Mouse (Mus musculus): Measurements from ENCODE around the gene Gm20518.

Gm20518 gene

GRCm38 (mm10) chr16:17896091-17896490 lies 4.6 kb upstream of the Gm20518 start:
- CTCF ChIA-PET = no interaction called here

- CTCF ChIA-PET = no interaction called here
Measured at GRCm38 (mm10) chr16:17893923-17894322, 2.5 kb upstream of the Gm20518 start, which contains the start of gene Tssk1. Gene Tssk1 (plus strand): TSS chr16:17894223.

DNA sequence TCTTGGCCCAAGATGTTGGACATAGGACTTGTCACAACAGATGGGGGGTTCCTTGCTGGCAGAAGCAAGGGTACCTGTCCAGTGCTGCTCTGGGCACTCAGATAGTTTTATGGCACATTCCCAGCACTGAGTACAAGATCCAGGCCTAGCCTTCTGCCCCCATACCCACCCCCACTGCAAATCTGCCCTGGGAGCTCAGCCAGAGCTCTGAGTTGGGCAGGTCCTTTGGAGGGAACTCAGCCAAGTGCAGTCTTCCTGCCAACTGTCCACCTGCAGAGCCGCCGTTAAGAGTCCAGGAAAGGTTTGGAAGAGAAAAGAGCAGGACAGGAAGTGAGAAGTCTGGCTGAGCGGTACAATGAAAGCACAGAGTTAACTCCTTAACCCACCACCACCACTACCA lies 1.1 kb upstream of the Gm20518 start:
- CTCF ChIA-PET = no interaction called here

- CTCF ChIA-PET = no interaction called here
Measured at GRCm38 (mm10) chr16:17890917-17891566, 429 bp downstream of the Gm20518 start.

DNA sequence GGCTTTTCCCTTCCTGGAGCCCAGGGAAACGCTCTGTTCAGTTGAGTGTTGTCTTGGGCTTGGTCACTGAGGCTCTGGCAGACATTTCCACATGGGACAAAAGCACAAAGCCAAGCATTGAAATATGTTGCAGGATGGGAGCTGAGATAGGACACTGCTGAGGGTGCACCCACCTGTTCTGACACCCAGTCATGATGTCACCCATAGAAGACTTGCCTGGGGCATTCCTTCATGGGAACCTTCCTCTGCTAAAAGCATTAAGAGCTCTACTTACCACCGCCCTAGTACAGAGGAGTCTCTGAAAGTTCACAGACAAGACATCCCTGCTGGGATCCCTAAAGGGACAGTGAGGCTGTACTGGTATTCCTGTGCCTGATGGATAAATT lies 1.1 kb downstream of the Gm20518 start:
- CTCF ChIA-PET = no interaction called here

GRCm38 (mm10) chr16:17889689-17890341 lies 1.7 kb downstream of the Gm20518 start:
- CTCF ChIA-PET = interaction anchor here (0.5 kb wide), 1 partner anchor 75 kb away, joined by 3 read pairs; no protein-coding TSS in a partner anchor

DNA sequence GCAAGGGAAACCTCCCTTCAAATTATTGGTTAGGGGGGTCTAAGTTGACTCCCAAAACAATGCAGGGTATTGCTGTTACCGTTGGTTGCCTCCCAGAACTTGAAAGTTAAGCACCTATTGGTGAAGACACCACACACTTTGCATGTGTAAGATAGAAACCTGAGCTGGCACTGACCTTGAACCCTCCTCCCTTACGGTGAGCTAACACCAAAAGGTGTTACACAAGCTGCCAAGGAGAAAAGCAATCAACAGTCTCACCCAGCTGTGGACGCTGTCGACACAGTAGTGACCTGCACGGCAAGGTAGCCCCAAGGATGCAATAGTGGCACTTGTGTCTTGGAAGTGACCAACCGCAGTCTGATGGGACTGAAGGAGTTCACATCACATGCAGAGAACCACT lies 7.4 kb downstream of the Gm20518 start:
- CTCF ChIA-PET = no interaction called here

- CTCF ChIA-PET = no interaction called here
Measured at GRCm38 (mm10) chr16:17882196-17882595, 9.3 kb downstream of the Gm20518 start.

DNA sequence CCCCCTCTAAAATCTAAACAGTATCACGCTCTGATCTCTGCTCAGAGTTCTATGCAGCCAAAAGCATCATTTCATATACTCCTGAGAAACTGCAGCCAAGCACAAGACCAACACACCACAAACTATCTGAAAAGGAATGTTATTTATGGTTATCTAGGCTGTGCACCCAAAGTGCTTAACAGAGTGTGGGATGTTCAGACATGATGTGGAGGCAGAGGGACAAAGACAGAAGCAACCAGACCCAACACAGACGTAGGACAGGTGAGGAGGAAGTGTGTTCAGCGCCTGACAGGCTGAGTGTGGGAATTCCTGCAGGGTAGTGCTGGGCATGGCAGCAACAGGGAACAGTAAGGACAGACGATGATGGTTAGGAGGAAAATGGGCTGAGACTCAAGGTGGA lies 11.9 kb downstream of the Gm20518 start:
- CTCF ChIA-PET = no interaction called here

DNA sequence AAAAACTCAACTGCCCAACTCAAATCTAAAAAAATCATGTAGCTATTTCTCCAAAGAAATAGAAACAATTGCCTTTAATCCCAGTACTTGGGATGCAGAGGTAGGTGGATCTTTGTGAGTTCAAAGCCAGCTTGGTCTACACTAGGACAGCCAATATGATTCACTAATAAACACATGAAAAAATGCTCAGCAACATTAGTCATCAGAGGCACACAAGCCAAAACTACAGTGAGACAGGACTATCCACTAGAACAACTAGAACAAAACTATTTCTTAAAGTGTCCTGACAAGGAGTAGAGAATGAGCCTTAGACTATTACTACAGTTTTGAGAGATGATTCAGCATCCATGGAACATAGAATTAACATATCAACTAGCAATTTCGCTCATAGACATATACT lies 15.4 kb downstream of the Gm20518 start:
- CTCF ChIA-PET = no interaction called here

DNA sequence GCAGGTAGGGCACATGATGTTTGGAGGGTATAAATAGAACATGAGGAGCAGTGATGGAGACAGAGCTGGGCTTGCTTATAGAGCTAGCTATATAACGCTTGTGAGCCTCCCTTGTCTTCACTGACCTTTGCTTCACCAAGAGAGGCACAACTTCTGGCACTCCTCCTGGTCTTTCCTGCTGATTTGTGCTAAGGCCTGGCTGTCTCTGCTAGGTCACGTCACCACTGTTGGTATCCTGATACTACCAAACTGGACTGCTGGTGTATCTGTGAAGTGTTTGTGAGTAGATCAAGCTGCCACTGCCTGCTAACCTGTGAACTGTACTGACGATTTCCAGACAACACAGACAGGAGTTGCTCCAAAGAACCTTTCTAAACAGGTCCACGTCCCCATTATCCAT lies 16.3 kb downstream of the Gm20518 start:
- CTCF ChIA-PET = no interaction called here

- CTCF ChIA-PET = no interaction called here
Measured at GRCm38 (mm10) chr16:17872995-17873394, 18.5 kb downstream of the Gm20518 start.

- CTCF ChIA-PET = no interaction called here
Measured at GRCm38 (mm10) chr16:17871248-17871647, 20.2 kb downstream of the Gm20518 start.

GRCm38 (mm10) chr16:17865770-17866169 lies 25.7 kb downstream of the Gm20518 start:
- CTCF ChIA-PET = no interaction called here

GRCm38 (mm10) chr16:17865293-17865692 lies 26.2 kb downstream of the Gm20518 start:
- CTCF ChIA-PET = no interaction called here

DNA sequence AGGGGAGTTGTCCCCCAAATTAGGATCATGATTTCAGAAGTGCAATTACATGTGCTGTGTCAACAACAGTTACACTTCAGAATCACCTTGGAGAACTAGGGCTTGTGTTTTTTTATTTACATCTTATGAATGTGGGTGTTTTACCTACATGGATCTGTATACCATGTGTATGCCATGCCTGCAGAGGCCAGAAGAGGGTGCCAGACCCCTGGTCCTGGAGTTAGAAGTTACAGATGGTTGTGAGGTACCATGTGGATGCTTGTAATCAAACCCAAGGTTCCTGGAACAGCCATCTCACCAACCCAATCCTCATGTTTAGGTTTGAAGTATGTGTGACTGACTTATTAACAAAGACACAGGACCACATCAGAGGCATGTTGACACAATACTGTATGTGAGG lies 32.9 kb downstream of the Gm20518 start:
- CTCF ChIA-PET = interaction anchor here (1.3 kb wide), 1 partner anchor 9 kb away, joined by 3 read pairs; no protein-coding TSS in a partner anchor

- CTCF ChIA-PET = no interaction called here
Measured at GRCm38 (mm10) chr16:17857157-17857556, 34.3 kb downstream of the Gm20518 start.

DNA sequence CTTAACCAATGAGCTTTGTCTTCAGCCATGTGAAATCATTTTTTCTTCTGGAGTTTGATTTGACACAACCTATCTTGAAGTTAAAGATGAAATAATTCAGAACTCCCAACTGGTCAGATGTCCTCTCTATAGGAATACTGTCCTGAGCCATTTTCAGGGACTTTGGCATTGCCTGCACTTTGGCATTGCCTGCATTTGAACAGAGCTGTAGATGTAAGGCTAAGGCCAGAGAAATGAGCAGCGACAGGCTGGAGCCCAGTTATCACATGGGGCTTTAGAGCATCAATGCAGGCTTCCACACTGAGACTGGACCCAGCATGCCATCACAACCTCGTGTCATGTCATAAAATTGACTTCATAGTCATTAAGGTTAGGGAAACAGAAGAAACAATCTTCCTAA lies 38.2 kb downstream of the Gm20518 start:
- CTCF ChIA-PET = no interaction called here

GRCm38 (mm10) chr16:17851860-17852259 lies 39.6 kb downstream of the Gm20518 start:
- CTCF ChIA-PET = no interaction called here

GRCm38 (mm10) chr16:17851331-17851730 lies 40.1 kb downstream of the Gm20518 start:
- CTCF ChIA-PET = no interaction called here

GRCm38 (mm10) chr16:17849486-17849885 lies 42.0 kb downstream of the Gm20518 start:
- CTCF ChIA-PET = no interaction called here

DNA sequence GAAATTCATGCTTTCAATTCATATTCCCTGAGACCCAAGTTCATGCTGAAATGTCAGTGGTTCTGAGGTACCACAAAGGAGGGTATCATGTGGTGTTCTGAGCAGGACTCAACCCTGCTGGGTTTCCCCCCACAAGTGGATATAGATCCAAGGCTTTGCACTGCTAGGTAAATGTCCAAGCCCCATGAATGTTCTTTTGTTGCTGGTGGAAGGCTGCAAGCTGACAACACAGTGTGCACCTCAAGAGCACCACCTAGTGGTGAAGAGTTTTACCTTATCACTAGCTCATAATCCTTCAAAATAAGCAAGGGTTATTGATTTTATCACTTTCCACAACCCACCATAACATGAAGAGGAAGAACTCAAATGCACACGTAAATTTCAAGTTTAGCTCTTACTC lies 42.5 kb downstream of the Gm20518 start:
- CTCF ChIA-PET = interaction anchor here (0.6 kb wide), 1 partner anchor 18 kb away, joined by 4 read pairs; no protein-coding TSS in a partner anchor

GRCm38 (mm10) chr16:17848431-17848830 lies 43.0 kb downstream of the Gm20518 start:
- CTCF ChIA-PET = interaction anchor here (0.6 kb wide), 1 partner anchor 19 kb away, joined by 4 read pairs; no protein-coding TSS in a partner anchor

All from spleen, embryonic (tissue).